Mouse (Mus musculus): ENCODE results near the gene Aqp1.

Gene Aqp1

DNA sequence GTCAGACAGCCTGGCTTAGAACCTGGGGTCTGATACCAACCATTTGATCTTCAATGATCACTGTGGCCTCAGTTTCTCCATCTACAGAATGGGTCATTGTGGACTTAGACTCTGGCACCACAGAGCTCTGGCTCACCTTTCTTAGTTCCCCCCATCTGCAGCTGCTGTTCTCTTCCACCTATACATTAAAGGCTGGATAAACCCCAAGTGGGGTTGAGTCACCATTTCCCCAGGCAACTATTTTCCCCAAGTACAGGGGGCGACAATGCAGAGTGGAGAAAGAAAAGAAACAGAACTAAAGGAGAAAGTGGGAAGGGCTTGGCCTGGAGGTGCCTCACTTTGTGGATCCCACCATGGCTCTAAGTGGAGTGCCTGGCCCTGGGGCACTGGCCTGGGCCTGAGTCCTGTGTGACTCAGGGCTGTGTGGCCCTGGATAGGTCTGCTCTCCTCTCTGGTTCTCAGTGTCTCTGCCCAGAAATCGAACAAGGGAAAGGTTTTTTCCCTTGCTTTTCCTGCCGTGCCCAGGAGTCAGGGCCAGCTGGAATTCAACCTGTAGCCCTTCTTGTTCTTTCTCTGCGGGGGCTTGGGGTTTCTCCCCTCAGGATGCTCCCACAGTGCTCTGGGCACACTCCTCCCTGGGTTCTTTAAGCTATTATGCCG is 20.9 kb downstream of the Aqp1 start:
- no peak for DNase-seq (ENCODE audit: low read depth, low spot score)

DNA sequence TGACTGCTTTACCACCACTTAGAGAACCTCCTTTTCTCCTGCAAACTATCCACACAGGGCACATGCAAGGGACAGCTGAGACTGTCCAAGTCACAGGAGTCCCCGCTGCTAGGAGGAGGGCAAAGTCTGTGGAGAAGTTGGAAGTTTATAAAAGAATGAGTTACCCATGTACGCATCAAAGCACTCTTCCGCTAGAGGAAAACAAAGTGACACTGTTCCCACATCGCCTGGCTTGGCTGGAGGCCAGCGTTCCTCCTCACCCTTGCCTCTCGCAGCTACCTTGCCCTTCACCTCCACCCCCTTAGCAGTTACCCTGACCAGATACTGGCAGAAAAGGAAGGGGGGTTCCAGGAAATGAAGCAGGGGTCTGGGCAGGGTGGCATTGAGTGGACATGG is 21.4 kb downstream of the Aqp1 start:
- DNase-seq (ENCODE audit: low read depth, low spot score) = no peak

DNA sequence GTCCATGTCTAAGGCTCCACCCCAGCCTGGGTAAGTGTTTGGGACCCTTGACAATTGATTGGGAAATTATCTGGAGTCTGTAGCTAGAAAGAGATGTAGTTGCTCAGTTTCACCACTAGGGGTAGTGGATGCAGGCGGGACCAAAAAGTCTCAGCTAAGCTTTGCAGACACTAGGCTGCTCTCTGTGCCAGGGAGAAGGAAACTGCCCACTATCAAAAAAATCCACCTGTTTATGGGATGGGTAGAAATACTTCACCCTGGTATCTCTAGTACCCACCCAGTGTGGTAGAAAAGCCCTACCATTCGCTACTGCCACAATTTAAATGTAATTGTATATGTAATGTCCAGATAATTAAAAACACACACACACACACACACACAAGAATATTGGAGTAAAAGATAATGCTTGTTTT is 22.5 kb downstream of the Aqp1 start:
- DNase-seq (ENCODE audit: low read depth, low spot score) = peak; percentile 74

DNA sequence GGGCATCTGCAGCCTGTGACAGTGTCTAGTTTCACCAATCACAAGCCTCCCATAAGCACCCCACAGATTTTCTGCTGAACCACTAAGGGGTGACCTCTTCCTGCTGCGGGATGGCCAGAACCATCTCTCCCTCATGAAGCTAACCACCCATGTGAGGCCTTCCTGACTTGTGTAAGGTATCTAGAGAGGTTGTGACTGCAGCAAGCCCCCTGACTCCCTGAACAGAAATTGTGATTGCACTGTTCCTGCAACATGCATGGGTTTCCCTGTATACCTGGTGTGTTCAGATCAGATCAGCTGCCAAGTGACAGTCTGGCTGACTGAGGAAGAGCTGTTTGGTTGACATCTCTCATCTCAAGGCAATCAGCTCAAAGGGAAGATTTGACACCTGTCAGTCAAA is 26.4 kb downstream of the Aqp1 start:
- DNase-seq (ENCODE audit: low read depth, low spot score) = no peak

DNA sequence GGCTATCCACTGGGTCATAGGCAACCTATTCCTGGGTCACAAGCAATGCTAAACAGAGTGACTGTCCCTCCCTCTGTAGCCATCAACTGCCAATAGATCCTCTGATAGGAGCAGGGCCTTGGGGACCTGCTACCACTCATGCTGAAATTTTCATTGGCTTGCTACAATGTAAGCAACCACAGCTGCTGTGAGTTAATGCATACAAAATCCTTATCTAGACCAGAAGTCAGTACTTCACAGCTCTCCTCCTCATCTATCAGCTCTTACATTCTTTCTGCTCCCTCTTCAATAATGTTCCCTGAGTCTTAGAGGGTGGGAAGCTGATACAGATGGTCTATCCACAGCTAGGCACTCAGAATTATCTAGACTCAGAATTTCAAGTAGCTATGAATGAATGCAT is 30.9 kb downstream of the Aqp1 start:
- DNase-seq (ENCODE audit: low read depth, low spot score) = no peak

DNA sequence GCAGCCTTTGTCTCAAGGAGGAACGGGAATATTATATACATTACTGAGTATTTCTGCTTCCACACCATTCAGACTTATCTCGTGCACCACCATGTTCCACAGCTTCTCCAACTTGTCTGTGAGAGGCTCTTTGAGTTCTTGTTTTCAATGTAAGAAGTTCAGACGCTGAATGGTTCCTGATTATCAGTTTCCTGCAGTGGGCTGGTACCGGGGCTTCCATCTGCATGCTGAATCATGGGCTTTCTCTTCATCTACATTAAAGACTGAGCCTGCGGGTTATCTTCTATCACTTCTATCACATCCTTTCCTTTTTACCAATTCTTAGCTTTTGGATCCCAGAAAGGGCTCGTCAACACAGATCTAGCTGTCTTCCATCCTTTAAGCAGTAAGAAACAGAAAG is 34.6 kb downstream of the Aqp1 start:
- no peak for DNase-seq (ENCODE audit: low read depth, low spot score)

DNA sequence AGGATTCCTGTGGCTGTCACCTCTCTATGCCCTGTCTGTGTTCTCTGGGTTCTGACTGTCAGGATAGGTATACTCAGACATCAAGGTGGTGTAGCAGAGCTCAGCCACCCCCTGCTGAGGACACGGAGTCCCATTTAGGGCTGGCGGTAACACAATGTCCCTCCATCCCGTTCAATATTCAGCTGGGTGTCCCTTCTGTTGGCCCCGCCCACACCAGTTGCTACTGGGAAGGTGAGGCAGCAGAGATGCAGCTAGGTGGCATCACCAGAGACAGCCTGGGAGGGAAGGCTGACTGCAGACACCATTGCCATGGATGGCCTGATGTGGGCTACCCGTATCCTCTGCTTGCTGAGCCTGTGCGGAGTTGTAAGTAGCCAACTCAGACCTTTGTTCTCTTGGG is 39.8 kb downstream of the Aqp1 start, which contains the start of gene Ghrhr:
Gene Ghrhr, plus strand, starts transcription at position 220 of the 400 bp plus-strand sequence.
- no peak for DNase-seq (ENCODE audit: low read depth, low spot score)

DNA sequence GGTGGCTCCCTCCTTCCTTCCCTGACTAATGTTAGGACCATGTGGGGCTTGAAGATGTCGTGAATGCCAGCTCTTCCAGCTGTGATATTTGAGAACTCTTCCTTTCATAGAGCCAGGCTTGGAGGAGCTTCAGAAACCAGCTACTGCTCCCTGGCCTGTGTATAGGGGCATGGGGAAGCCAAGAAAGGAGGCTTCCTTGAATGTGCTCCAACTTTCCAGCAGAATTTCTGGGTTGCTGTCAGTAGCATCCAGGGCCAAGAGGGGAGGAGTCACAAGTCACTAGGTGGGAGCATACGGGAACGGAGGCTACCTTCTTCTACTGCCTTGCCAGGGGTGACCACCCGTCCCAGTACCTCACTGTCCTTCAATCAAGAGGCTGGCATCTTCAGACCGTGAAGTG is 40.3 kb downstream of the Aqp1 start:
- DNase-seq (ENCODE audit: low read depth, low spot score) = no peak

DNA sequence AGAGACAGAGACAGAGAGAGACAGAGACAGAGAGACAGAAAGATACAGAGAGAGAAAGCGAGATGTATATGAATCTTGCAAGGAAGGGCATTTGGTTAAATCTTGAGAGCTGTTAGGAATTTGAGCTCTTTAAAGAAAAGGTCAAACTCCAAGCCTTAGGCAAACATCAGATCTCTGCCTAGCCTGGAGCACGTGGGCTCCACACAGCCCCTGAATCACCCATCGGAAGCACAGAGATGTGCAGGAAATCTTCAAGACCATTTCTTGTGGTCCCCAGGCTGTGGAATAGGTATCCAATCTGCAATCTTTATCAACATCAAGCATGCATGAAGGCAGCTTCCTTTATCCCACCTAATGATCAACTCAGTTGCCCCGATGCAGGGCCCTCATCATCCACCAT is 41.2 kb downstream of the Aqp1 start:
- no peak for DNase-seq (ENCODE audit: low read depth, low spot score)

DNA sequence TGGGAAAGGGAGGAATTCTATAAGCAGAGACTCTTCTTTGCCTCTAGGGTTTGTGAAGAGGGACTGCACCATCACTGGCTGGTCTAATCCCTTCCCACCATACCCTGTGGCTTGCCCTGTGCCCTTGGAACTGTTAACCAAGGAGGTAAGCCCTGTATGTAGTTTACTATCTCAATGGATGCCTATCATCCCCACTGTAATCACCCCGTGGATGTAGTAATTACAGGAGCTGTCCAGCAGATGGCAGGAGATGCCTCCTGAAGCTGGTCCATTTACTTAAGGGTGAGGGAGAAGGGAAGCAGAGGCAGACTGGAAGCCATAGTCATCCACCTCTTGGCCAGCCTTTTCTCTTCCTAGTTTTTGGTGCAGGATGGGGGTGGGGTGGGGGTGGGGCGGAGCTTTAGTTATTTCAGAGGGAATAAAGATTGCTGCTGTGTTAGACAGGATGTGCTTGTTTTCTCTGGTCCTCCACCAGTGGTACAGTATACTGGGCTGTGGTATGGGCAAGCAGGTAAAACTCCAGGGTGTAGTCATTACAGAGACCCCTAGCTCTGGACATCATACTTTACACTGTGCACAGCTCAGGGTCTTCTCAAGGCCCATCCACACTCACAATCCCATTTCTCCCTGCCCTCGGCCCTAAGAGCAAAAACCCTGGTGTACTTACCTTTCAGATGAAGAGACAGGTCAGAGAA is 43.6 kb downstream of the Aqp1 start:
- DNase-seq (ENCODE audit: low read depth, low spot score) = peak; percentile 79

DNA sequence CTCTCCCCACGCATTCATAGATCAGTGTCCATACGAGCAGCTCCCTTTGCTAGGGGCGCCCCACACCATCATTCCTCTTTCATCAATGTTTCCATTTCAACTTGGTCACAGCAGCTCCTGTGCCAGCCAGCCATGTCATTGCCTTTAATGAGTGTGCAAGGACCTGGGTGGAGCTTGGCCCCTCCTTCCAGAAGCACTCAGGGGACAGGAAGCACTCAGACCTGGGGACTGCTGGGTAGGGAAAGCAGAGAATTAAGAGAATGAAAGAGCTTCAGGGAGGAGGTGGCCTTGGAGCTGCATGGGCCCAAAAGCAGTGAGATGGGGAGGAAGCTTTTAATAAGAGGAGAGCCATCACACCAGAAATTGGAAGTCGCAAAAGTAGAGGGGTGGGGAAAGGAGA is 45.7 kb downstream of the Aqp1 start:
- no peak for DNase-seq (ENCODE audit: low read depth, low spot score)

DNA sequence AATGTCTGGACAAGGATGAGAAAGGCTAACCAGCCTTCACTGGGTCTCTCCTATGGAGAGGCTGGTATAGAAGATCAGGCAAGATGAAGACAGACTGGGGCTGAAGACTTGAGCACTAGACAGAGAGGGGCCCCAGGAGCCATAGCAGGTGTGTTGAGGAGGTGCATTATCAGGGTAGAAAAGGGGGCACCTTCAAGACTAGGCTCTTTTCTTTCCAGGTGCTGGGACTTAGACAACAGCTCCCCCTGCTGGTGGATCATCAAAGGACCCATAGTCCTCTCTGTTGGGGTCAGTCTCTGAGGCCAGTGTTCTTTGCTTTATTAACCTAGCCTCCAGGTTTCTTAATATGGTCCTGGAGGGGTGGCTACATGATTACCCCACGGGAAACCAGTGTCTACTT is 47.7 kb downstream of the Aqp1 start:
- DNase-seq (ENCODE audit: low read depth, low spot score) = peak; percentile 35

DNA sequence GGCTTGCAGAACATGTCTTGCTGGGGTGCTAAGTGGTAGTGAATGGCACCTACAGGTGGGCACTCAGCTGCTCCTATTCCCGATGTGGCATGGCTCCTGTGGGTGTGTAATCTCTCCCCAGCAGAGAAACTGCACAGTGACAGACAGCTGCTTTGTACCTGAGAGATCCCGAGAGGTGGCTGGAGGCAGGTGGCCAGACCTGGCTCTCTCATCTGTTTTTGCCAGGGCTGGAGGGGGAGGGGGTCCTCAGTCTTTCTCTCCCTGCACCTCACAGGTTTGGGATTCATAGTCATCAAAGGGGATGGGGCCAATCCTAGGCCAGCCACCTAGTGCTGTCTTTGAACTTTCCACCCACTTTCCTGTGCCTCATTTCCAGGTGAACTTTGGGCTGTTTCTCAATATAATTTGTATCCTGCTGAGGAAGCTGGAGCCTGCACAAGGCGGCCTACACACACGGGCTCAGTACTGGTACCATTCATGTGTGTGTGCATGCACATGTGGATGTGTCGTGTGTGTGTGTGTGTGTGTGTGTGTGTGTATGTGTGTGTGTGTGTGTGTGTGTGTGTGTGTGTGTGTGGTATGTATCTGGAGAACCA is 48.2 kb downstream of the Aqp1 start:
- no peak for DNase-seq (ENCODE audit: low read depth, low spot score)

DNA sequence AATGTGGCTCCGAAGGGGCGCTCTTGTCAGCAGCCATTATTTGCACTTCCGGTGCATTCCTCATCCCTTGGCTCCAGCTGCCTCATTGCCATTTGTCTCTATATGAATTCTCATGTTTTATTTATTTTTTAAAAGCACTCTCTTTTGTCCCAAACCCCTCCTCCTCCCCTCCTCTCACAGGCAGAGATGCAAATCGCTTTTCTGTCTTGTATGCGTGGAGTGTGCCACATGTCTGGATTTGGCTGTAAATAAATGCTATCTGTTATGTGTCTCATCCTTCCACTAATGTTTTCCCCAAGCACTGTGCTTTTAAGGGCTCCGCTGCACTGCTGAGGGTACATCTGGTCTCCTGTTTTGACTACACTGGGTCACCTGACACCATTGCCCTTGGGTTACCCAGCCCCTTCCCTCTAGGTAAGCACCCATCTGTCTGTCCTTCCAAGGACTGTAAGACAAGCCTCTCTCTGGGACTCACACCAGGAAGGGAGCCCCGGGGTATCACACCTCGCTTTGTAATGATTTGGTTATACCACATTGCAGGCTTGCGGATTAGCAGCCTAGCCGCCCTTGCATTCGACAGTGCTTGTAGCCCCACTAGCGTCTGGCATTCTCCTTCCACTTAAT is 52.4 kb downstream of the Aqp1 start:
- DNase-seq (ENCODE audit: low read depth, low spot score) = no peak

DNA sequence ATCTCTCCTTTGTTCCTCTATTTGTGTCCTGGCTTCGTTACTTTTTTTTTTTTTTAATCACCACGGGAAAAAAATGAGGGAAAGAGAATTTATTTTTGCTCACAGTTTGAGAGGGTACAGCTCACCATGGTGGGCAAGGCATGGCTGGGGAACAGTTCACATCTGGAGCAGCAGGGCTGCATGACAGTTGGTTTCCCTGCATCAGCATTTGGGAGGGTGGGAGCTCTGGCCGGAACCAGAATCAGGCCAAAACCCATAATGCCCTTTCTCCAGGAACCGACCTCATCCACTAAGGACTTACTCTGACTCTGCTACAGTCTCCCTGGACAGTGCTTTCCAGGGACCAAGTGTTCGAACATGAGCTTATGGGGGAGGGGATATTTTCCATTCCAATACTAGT is 53.1 kb downstream of the Aqp1 start:
- no peak for DNase-seq (ENCODE audit: low read depth, low spot score)

DNA sequence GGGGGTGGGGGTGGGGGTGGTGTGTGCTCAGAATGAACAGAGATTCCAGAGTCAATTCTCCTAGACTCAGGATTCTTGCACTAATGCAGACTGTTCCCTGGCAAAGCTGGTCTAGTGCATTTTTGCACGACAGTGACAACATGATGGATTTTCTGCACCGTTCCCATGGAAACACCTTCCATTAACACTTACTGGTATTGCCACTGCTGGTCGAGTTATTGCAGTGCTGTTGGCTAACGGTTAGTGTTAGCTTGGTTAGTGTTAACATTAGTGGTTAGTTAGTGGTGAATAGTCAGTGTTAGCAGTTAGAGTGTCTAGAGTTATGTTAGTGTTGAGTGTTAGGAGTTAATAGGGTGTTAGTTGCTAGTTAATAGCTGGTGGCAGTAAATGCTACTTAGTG is 55.6 kb downstream of the Aqp1 start:
- no peak for DNase-seq (ENCODE audit: low read depth, low spot score)

DNA sequence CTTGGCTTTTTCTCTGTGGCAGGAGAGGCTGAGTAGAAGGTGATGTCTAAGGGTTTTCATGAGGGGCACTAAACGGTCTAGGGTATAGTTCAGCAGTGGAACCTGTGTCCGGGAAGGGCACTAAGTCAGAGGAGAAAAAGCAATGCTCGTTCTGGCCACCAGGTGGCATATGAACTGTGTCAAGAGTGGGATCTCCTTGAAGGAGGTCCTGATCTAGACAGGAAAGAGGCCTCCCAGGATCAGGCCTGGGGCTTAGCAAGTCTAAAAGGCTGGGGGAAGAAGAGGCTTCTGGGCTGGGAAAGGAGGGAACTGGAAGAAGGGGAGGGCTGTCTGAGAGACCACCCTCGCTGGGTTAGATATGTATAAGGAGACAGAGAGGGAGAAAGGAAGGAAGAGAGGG is 56.2 kb downstream of the Aqp1 start:
- DNase-seq (ENCODE audit: low read depth, low spot score) = peak; percentile 76

DNA sequence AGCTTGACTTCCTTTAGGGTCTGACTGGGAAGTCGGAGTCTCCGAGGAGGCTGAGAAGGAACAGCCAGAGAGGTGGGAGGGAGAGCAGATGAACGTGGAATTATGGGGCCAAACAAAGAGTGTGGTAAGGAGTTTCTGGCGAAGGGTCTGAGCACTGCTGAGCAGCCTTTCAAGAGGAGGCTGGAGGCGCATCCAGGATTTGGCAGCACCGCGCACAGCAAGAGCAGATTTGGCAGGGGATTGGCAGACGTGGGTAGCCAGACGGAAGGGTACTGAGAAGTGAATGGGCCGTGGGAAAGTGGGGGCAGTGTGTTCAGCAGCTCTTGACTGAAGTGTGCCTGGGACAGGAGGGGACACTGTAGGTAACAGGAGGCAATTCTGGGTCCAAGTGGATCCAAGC is 58.6 kb downstream of the Aqp1 start:
- no peak for DNase-seq (ENCODE audit: low read depth, low spot score)

DNA sequence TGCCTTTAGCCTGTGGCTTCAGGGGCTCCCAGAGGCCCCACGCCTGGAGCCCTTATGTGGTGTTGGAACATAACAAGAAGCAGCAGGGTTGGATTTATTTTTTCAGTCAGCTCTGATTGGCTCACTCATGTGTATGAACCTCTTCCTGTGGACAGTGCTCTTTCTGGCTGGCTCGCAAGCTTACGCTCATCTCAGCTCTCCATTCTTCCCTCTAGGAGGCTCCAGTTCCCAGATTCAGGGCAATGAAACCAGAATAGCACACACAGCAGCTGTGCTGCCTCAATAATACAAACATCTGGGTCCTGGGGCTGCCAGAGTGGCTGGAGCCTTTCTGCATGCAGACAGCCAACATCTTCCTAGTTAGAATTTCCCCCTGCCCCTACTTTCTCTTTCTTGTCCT is 59.9 kb downstream of the Aqp1 start:
- no peak for DNase-seq (ENCODE audit: low read depth, low spot score)

DNA sequence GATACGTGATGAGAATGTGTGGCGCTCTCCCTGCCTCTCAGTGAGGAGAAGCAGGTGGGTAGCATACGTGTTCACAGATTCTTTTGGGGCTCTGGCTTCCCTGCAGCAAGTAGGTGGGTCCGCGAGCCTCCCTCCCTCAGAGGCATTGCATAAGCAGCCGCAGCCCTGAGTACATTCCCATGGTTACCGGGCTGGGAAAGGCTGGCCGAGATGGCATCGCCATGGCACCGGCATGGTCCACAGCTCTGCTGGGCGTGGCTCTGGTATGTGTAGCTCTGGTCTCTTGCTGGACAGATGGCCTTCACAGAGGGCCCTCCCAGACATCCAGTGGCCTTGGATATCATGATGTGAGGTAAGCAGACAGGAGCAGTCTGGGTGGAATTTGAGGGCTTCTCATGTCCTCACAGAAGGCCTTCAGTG is 60.4 kb downstream of the Aqp1 start:
- no peak for DNase-seq (ENCODE audit: low read depth, low spot score)

Measured in ZHBTc4 (cell line).